Mouse (Mus musculus) heart, postnatal 0 days (tissue): ENCODE data around the gene Man2a1. TPM values are rescaled to one million over a fixed set of nuclear protein-coding genes. Genes with fewer than 3 reads are reported as not detected.
A peak's percentile ranks its signal among the peaks of the same experiment; 100 is the strongest.

Experiments used
- ATAC-seq: fragments of 200-750 bp; cut with Nextera tagmentation; 2 replicates; pipeline ENCODE4 v1.8.0; 2017; ENCODE audit warnings: low read depth, moderate number of reproducible peaks, moderate library complexity; ENCODE audit not compliant: insufficient read depth
- DNase-seq: peaks from one replicate; pipeline ENCODE4 v3.0.0-alpha.2; 2016; ENCODE audit warnings: low spot score
- H3K27ac ChIP-seq: fragments of 300-500 bp; sonication (generic); 2 replicates; pipeline ENCODE4 v1.5.1; 2014; ENCODE audit warnings: low read depth, mild to moderate bottlenecking
- H3K27me3 ChIP-seq: fragments of 300-500 bp; sonication (generic); 2 replicates; pipeline ENCODE4 v1.6.1; 2014; ENCODE audit warnings: low read length, mixed read lengths; ENCODE audit not compliant: control insufficient read depth, insufficient read depth
- H3K36me3 ChIP-seq: fragments of 300-500 bp; sonication (generic); replicated peaks from 2 replicates; pipeline ENCODE4 v1.6.1; 2014; ENCODE audit warnings: low read length, mixed read lengths; ENCODE audit not compliant: control insufficient read depth, insufficient read depth
- H3K4me1 ChIP-seq: fragments of 300-500 bp; sonication (generic); 2 replicates; pipeline ENCODE4 v1.6.1; 2014; ENCODE audit warnings: antibody characterized with exemption; ENCODE audit not compliant: control insufficient read depth, insufficient read depth
- H3K4me2 ChIP-seq: fragments of 300-500 bp; sonication (generic); 2 replicates; pipeline ENCODE4 v1.6.1; 2014; ENCODE audit warnings: low read depth, mild to moderate bottlenecking, low read length, moderate library complexity
- H3K4me3 ChIP-seq: fragments of 300-500 bp; sonication (generic); 2 replicates; pipeline ENCODE4 v1.5.1; 2014; ENCODE audit warnings: low read depth, low read length
- H3K9ac ChIP-seq: fragments of 300-500 bp; sonication (generic); replicated peaks from 2 replicates; pipeline ENCODE4 v1.6.1; 2014; ENCODE audit warnings: low read depth, low read length, mixed read lengths
- H3K9me3 ChIP-seq: fragments of 300-500 bp; sonication (generic); replicated peaks from 2 replicates; pipeline ENCODE4 v1.6.1; 2016; ENCODE audit warnings: low read length; ENCODE audit not compliant: control insufficient read depth
- CTCF ChIP-seq: IDR thresholded peaks from 2 replicates; pipeline ENCODE4 v1.5.1; 2016; ENCODE audit warnings: antibody characterized with exemption, control low read depth, low read depth
- EP300 ChIP-seq: IDR thresholded peaks from 2 replicates; pipeline ENCODE4 v1.6.1; 2016; ENCODE audit warnings: antibody characterized with exemption, low read depth
- WGBS: fragments of 180-500 bp; shearing (Covaris S2); extraction: QIAGEN DNeasy Blood & Tissue Kit; methylation state at CpG from one replicate; pipeline ENCODE4 v1.1.7; 2014; 5-methylcytosine and 5-hydroxymethylcytosine counted together
- polyA plus RNA-seq: library from polyadenylated mRNA; unstranded; fragments of >200 nt; fragmentation: Nextera tagmentation; extraction: Ambion mirVana; gene quantifications from 2 replicates; pipeline ENCODE4 v1.2.1, GENCODE M21; 2015
- total RNA-seq: library from RNA; depleted of rRNA; stranded (reverse); fragments of >200 nt; gene quantifications from 2 replicates; pipeline ENCODE4 v1.2.3, GENCODE M21; 2014; ENCODE audit warnings: low replicate concordance

Gene Man2a1
- total and polyA plus RNA-seq, 2 experiments from 2014 or later = 2.7 to 14.4 TPM

GRCm38 (mm10) chr17:64621649-64622351 lies 21.3 kb downstream of the Man2a1 start:
- no peak for TF ChIP-seq EP300
- no peak for TF ChIP-seq CTCF
- Histone ChIP-seq H3K36me3 (peaks cover 24% of the 10 kb centered on the region), H3K4me2 (peak overlapping the region; percentile 51), H3K4me1 (peaks cover 37% of the 10 kb centered on the region), H3K9me3 (no peaks in the 10 kb centered on the region), H3K9ac (no peak overlapping the region), H3K4me3 (0 out of 2 replicates have a peak overlapping the region, but pooled peaks have one; percentile 12), H3K27ac (peak overlapping the region; percentile 74), H3K27me3 (no peaks in the 10 kb centered on the region)
- WGBS = 74% methylated on average over 9 of the region's 9 CpGs
- DNase-seq = no peak
- ATAC-seq = no peak; the same call in 1 of the 2 replicates

- Histone ChIP-seq H3K27ac (peak overlapping the region; percentile 74), H3K27me3 (no peaks in the 10 kb centered on the region), H3K4me2 (peak overlapping the region; percentile 51), H3K9me3 (no peaks in the 10 kb centered on the region), H3K9ac (no peak overlapping the region), H3K4me1 (peaks cover 33% of the 10 kb centered on the region), H3K36me3 (peaks cover 29% of the 10 kb centered on the region), H3K4me3 (0 out of 2 replicates have a peak overlapping the region, but pooled peaks have one; percentile 12)
- 75% methylated on average over 11 of the region's 11 CpGs for WGBS
- ATAC-seq = peak; percentile 72
- no peak for TF ChIP-seq CTCF
- TF ChIP-seq EP300 = no peak
- peak; percentile 69 for DNase-seq
Measured at GRCm38 (mm10) chr17:64622352-64622886, 21.9 kb downstream of the Man2a1 start.

- no peak for ATAC-seq
- H3K27me3 ChIP-seq = no peaks in the 10 kb centered on the region
- H3K9ac ChIP-seq = no peak overlapping the region
- peaks cover 34% of the 10 kb centered on the region for H3K36me3 ChIP-seq
- H3K4me1 ChIP-seq = peaks cover 13% of the 10 kb centered on the region
- H3K4me3 ChIP-seq = no peak overlapping the region
- WGBS = 94% methylated on average over 15 of the region's 15 CpGs
- H3K27ac ChIP-seq = no peak overlapping the region
- H3K9me3 ChIP-seq = no peaks in the 10 kb centered on the region
- TF ChIP-seq EP300 (no peak), CTCF (no peak)
- no peak overlapping the region for H3K4me2 ChIP-seq
- DNase-seq = no peak
Measured at GRCm38 (mm10) chr17:64624439-64624838, 23.9 kb downstream of the Man2a1 start.

- Histone ChIP-seq H3K36me3 (peaks cover 47% of the 10 kb centered on the region), H3K9me3 (no peaks in the 10 kb centered on the region), H3K9ac (no peak overlapping the region), H3K4me2 (no peak overlapping the region), H3K27ac (no peak overlapping the region), H3K4me1 (no peaks in the 10 kb centered on the region), H3K4me3 (no peak overlapping the region), H3K27me3 (no peaks in the 10 kb centered on the region)
- ATAC-seq (no peak), DNase-seq (no peak)
- WGBS = 81% methylated on average over 5 of the region's 5 CpGs
- TF ChIP-seq CTCF (no peak), EP300 (no peak)
Measured at GRCm38 (mm10) chr17:64628796-64629195, 28.3 kb downstream of the Man2a1 start.

- Histone ChIP-seq H3K4me3 (no peak overlapping the region), H3K9ac (no peak overlapping the region), H3K27me3 (no peaks in the 10 kb centered on the region), H3K4me1 (no peaks in the 10 kb centered on the region), H3K27ac (no peak overlapping the region; the same call in 1 of the 2 replicates), H3K4me2 (no peak overlapping the region), H3K9me3 (no peaks in the 10 kb centered on the region), H3K36me3 (peaks cover 45% of the 10 kb centered on the region)
- DNase-seq = no peak
- TF ChIP-seq CTCF = no peak
- no peak for TF ChIP-seq EP300
- no peak for ATAC-seq
- WGBS = 89% methylated on average over 5 of the region's 5 CpGs
Measured at GRCm38 (mm10) chr17:64629486-64629885, 28.9 kb downstream of the Man2a1 start.

GRCm38 (mm10) chr17:64630506-64630905 lies 30.0 kb downstream of the Man2a1 start:
- ATAC-seq (no peak), DNase-seq (no peak)
- Histone ChIP-seq H3K27me3 (no peaks in the 10 kb centered on the region), H3K36me3 (peaks cover 42% of the 10 kb centered on the region), H3K9me3 (no peaks in the 10 kb centered on the region), H3K4me3 (no peak overlapping the region), H3K4me2 (no peak overlapping the region), H3K27ac (no peak overlapping the region), H3K9ac (no peak overlapping the region), H3K4me1 (no peaks in the 10 kb centered on the region)
- 84% methylated on average over 12 of the region's 12 CpGs for WGBS
- TF ChIP-seq EP300 = no peak
- no peak for TF ChIP-seq CTCF
